Mouse (Mus musculus) hindbrain, embryonic 15.5 days (tissue): Measurements from ENCODE around the gene Bhlhe40. TPM values are rescaled to one million over a fixed set of nuclear protein-coding genes. Genes with fewer than 3 reads are reported as not detected.

Experiments
- ATAC-seq: fragments of 200-750 bp; cut with Nextera tagmentation; 2 replicates; pipeline ENCODE4 v1.8.0; 2017; ENCODE audit warnings: low read depth, moderate number of reproducible peaks, moderate TSS enrichment; ENCODE audit not compliant: low FRiP score
- H3K27ac ChIP-seq: fragments of 300-500 bp; sonication (generic); replicated peaks from 2 replicates; pipeline ENCODE4 v1.5.1; 2015; ENCODE audit warnings: mild to moderate bottlenecking, inconsistent platforms
- H3K27me3 ChIP-seq: fragments of 300-500 bp; sonication (generic); 2 replicates; pipeline ENCODE4 v1.6.1; 2015; ENCODE audit warnings: control low read depth, inconsistent platforms
- H3K36me3 ChIP-seq: fragments of 300-500 bp; sonication (generic); 2 replicates; pipeline ENCODE4 v1.6.1; 2015; ENCODE audit warnings: control low read depth, inconsistent platforms
- H3K4me1 ChIP-seq: fragments of 300-500 bp; sonication (generic); replicated peaks from 2 replicates; pipeline ENCODE4 v1.6.1; 2015; ENCODE audit warnings: control low read depth, inconsistent platforms
- H3K4me2 ChIP-seq: fragments of 300-500 bp; sonication (generic); 2 replicates; pipeline ENCODE4 v1.6.1; 2015; ENCODE audit warnings: moderate library complexity, mild to moderate bottlenecking, inconsistent platforms
- H3K4me3 ChIP-seq: fragments of 300-500 bp; sonication (generic); 2 replicates; pipeline ENCODE4 v1.5.1; 2015; ENCODE audit warnings: mild to moderate bottlenecking, inconsistent platforms
- H3K9ac ChIP-seq: fragments of 300-500 bp; sonication (generic); 2 replicates; pipeline ENCODE4 v1.6.1; 2015; ENCODE audit warnings: inconsistent platforms
- H3K9me3 ChIP-seq: fragments of 300-500 bp; sonication (generic); 2 replicates; pipeline ENCODE4 v1.6.1; 2016; ENCODE audit warnings: control low read depth, inconsistent platforms
- WGBS: fragments of 180-500 bp; shearing (Covaris S2); methylation state at CpG from one replicate; pipeline ENCODE4 v1.1.7; 2015; 5-methylcytosine and 5-hydroxymethylcytosine counted together
- polyA plus RNA-seq: library from polyadenylated mRNA; unstranded; fragments of >200 nt; fragmentation: Nextera tagmentation; extraction: Ambion mirVana; gene quantifications from 2 replicates; pipeline ENCODE4 v1.2.1, GENCODE M21; 2015

Bhlhe40 gene
- polyA plus RNA-seq, 1 experiment from 2014 or later, result 6.1 TPM

GRCm38 (mm10) chr6:108655861-108656260 lies 4.6 kb upstream of the Bhlhe40 start:
- Histone ChIP-seq H3K36me3 (no peaks in the 10 kb centered on the region), H3K4me3 (no peak overlapping the region), H3K9ac (no peak overlapping the region), H3K9me3 (no peaks in the 10 kb centered on the region), H3K27ac (no peak overlapping the region), H3K4me2 (no peak overlapping the region), H3K4me1 (peaks cover 14% of the 10 kb centered on the region), H3K27me3 (no peaks in the 10 kb centered on the region)
- no peak for ATAC-seq
- 68% methylated on average over 2 of the region's 2 CpGs for WGBS

GRCm38 (mm10) chr6:108658051-108658415 lies 2.4 kb upstream of the Bhlhe40 start:
- no peak for ATAC-seq
- Histone ChIP-seq H3K4me2 (peak overlapping the region; percentile 98), H3K36me3 (no peaks in the 10 kb centered on the region), H3K4me1 (peaks cover 30% of the 10 kb centered on the region), H3K9ac (no peak overlapping the region), H3K27me3 (0 out of 2 replicates have a peak, but pooled peaks cover 3% of the 10 kb centered on the region), H3K9me3 (no peaks in the 10 kb centered on the region), H3K4me3 (peak overlapping the region; percentile 50; the same call in 1 of the 2 replicates), H3K27ac (no peak overlapping the region)
- 66% methylated on average over 3 of the region's 3 CpGs for WGBS

GRCm38 (mm10) chr6:108658416-108659201 lies 1.8 kb upstream of the Bhlhe40 start:
- WGBS, result 1% methylated on average over 31 of the region's 31 CpGs
- peak overlapping the region; percentile 50 for H3K4me3 ChIP-seq
- no peaks in the 10 kb centered on the region for H3K9me3 ChIP-seq
- H3K4me1 ChIP-seq, result peaks cover 30% of the 10 kb centered on the region
- H3K4me2 ChIP-seq, result peak overlapping the region; percentile 98
- peak overlapping the region; percentile 59 for H3K9ac ChIP-seq
- 0 out of 2 replicates have a peak, but pooled peaks cover 3% of the 10 kb centered on the region for H3K27me3 ChIP-seq
- H3K27ac ChIP-seq, result peak overlapping the region; percentile 93
- no peaks in the 10 kb centered on the region for H3K36me3 ChIP-seq
- no peak for ATAC-seq

- Histone ChIP-seq H3K27me3 (0 out of 2 replicates have a peak, but pooled peaks cover 3% of the 10 kb centered on the region), H3K9me3 (no peaks in the 10 kb centered on the region), H3K4me1 (peaks cover 30% of the 10 kb centered on the region), H3K4me3 (peak overlapping the region; percentile 50), H3K27ac (peak overlapping the region; percentile 93), H3K9ac (peak overlapping the region; percentile 59), H3K4me2 (peak overlapping the region; percentile 98), H3K36me3 (no peaks in the 10 kb centered on the region)
- peak; percentile 82 for ATAC-seq
- under 1% methylated on average over 28 of the region's 42 CpGs for WGBS
These were observed 1.2 kb upstream of the Bhlhe40 start for GRCm38 (mm10) chr6:108659221-108659725.

GRCm38 (mm10) chr6:108659726-108660205 lies 663 bp upstream of the Bhlhe40 start:
- peak overlapping the region; percentile 93 for H3K27ac ChIP-seq
- WGBS, result under 1% methylated on average over 28 of the region's 35 CpGs
- H3K36me3 ChIP-seq, result no peaks in the 10 kb centered on the region
- H3K4me3 ChIP-seq, result peak overlapping the region; percentile 50
- H3K4me1 ChIP-seq, result peaks cover 30% of the 10 kb centered on the region
- no peaks in the 10 kb centered on the region for H3K9me3 ChIP-seq
- 0 out of 2 replicates have a peak, but pooled peaks cover 3% of the 10 kb centered on the region for H3K27me3 ChIP-seq
- H3K4me2 ChIP-seq, result peak overlapping the region; percentile 98
- ATAC-seq, result peak; percentile 83
- H3K9ac ChIP-seq, result peak overlapping the region; percentile 59

- Histone ChIP-seq H3K4me1 (peaks cover 30% of the 10 kb centered on the region), H3K36me3 (no peaks in the 10 kb centered on the region), H3K9ac (peak overlapping the region; percentile 59), H3K4me3 (peak overlapping the region; percentile 50), H3K4me2 (peak overlapping the region; percentile 98), H3K27me3 (0 out of 2 replicates have a peak, but pooled peaks cover 3% of the 10 kb centered on the region), H3K9me3 (no peaks in the 10 kb centered on the region), H3K27ac (peak overlapping the region; percentile 93)
- WGBS, result under 1% methylated on average over 18 of the region's 18 CpGs
- no peak; the same call in 1 of the 2 replicates for ATAC-seq
These were observed 505 bp downstream of the Bhlhe40 start for GRCm38 (mm10) chr6:108660878-108661389.

- Histone ChIP-seq H3K4me3 (peak overlapping the region; percentile 50), H3K9me3 (no peaks in the 10 kb centered on the region), H3K4me1 (peaks cover 30% of the 10 kb centered on the region), H3K4me2 (peak overlapping the region; percentile 98), H3K27ac (peak overlapping the region; percentile 93), H3K9ac (peak overlapping the region; percentile 59), H3K27me3 (0 out of 2 replicates have a peak, but pooled peaks cover 3% of the 10 kb centered on the region), H3K36me3 (no peaks in the 10 kb centered on the region)
- no peak for ATAC-seq
- WGBS, result under 1% methylated on average over 17 of the region's 17 CpGs
These were observed 983 bp downstream of the Bhlhe40 start for GRCm38 (mm10) chr6:108661412-108661811.

GRCm38 (mm10) chr6:108661890-108662289 lies 1.5 kb downstream of the Bhlhe40 start:
- Histone ChIP-seq H3K36me3 (no peaks in the 10 kb centered on the region), H3K4me1 (peaks cover 30% of the 10 kb centered on the region), H3K9ac (no peak overlapping the region), H3K27me3 (0 out of 2 replicates have a peak, but pooled peaks cover 3% of the 10 kb centered on the region), H3K4me2 (peak overlapping the region; percentile 98), H3K4me3 (peak overlapping the region; percentile 50), H3K9me3 (no peaks in the 10 kb centered on the region), H3K27ac (no peak overlapping the region)
- ATAC-seq, result no peak
- WGBS, result 52% methylated on average over 6 of the region's 6 CpGs

- Histone ChIP-seq H3K36me3 (no peaks in the 10 kb centered on the region), H3K4me1 (peaks cover 32% of the 10 kb centered on the region), H3K9me3 (no peaks in the 10 kb centered on the region), H3K4me2 (peak overlapping the region; percentile 98), H3K27me3 (0 out of 2 replicates have a peak, but pooled peaks cover 3% of the 10 kb centered on the region), H3K27ac (no peak overlapping the region), H3K9ac (no peak overlapping the region), H3K4me3 (peak overlapping the region; percentile 50)
- WGBS, result 53% methylated on average over 15 of the region's 15 CpGs
- no peak for ATAC-seq
These were observed 2.1 kb downstream of the Bhlhe40 start for GRCm38 (mm10) chr6:108662314-108663240.

GRCm38 (mm10) chr6:108663241-108664194 lies 3.1 kb downstream of the Bhlhe40 start:
- WGBS, result 85% methylated on average over 8 of the region's 8 CpGs
- no peaks in the 10 kb centered on the region for H3K36me3 ChIP-seq
- no peak overlapping the region for H3K9ac ChIP-seq
- no peaks in the 10 kb centered on the region for H3K9me3 ChIP-seq
- no peak overlapping the region for H3K4me3 ChIP-seq
- H3K4me1 ChIP-seq, result peaks cover 33% of the 10 kb centered on the region
- no peak for ATAC-seq
- no peak overlapping the region for H3K27ac ChIP-seq
- 0 out of 2 replicates have a peak, but pooled peaks cover 3% of the 10 kb centered on the region for H3K27me3 ChIP-seq
- peak overlapping the region; percentile 98 for H3K4me2 ChIP-seq
